Mouse (Mus musculus): ENCODE results near the gene Tldc2.

DNA sequence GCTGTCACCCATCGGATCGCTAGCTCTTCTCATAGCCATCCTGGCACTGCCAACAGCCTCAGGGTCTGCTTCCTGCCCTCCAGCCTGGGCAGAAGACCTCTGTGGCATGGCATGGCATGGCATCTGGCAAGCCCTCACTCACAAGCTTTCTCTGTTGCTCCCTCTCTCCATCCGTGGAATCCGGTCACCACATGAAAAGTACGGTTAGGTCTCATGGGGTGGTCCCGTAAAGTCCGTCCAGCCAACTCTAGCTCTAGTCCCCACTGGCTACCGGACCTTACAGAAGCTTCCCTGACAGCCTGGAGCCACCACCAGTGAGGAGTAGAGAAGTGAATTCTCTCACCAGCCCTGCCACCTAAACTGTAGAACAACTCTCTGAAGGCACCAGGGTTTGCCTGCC, 5.5 kb upstream of the Tldc2 start:
- TF ChIP-seq POLR2A (IDR thresholded peaks at IDR 0.05; ENCODE audit: low read depth, low read length) (no peak), CTCF (IDR thresholded peaks at IDR 0.05; ENCODE audit: borderline replicate concordance, insufficient read depth, low read length) (no peak)
